Mouse (Mus musculus): ENCODE results near the gene Ticam1. TPM values are rescaled to one million over a fixed set of nuclear protein-coding genes. Genes with fewer than 3 reads are reported as not detected.

The Ticam1 gene
- 3.0 TPM in 2 replicates for polyA plus RNA-seq (2016; fragmentation: Nextera tagmentation; extraction: Ambion mirVana)

DNA sequence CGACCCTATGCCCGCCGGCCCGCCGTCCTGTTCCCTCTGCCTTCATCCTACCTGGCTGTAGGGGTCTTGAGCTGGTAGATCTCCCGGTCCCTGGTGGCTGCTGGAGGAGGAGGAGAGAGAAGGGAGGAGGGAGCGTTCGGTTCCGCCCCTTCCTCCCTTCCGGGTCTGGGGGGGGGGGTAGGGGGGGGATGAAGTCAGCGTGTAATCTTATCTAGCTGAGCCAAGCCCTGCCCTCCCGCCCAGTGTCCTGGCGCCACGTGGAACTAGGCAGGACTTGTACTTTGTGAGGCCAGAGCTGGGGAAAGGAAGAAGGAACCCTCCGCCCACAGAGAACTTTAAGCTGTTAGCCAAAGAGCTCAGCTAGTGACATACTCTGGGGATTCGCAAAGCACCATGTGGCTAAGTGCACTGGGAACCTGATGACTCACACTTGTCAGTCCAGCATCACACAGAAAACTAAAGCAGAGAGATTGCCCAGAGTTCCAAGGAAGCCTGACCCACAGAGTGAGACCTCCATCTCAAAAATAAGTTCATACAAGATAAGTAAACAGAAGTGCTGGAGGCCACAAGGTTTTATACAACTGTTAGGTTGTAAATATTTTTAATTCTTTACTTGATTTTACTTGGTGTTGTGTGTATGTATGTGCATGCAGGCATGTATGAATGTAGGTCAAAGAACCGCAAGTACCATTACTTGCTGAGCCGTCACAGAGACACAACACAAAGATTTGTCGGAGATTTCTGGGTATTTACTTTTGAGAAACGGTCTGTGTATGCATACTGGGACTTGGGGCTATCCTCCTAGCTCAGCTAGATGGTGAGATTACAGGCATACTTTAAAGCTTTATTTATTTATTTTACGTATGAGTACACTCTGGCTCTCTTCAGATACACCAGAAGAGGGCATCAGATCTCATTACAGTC, at the start of gene Ticam1:
TSS of gene Ticam1 (minus strand) at position 144 of the 924 bp plus-strand sequence.
- H3K4me1 ChIP-seq = peaks cover 41% of the 10 kb centered on the region
- 9% methylated on average over 21 of the region's 21 CpGs for WGBS
- peak; percentile 95 for DNase-seq (ENCODE audit: low spot score)
- H3K27ac ChIP-seq = peak within 1 kb of the TSS; percentile 81
- H3K4me3 ChIP-seq = peak within 1 kb of the TSS; percentile 60
- no peaks in the 10 kb centered on the region for H3K9me3 ChIP-seq (replicated peaks)
- H3K36me3 ChIP-seq = peaks cover 48% of the 10 kb centered on the region
- H3K27me3 ChIP-seq (ENCODE audit: low read depth, poor library complexity, severe bottlenecking) = no peaks in the 10 kb centered on the region

DNA sequence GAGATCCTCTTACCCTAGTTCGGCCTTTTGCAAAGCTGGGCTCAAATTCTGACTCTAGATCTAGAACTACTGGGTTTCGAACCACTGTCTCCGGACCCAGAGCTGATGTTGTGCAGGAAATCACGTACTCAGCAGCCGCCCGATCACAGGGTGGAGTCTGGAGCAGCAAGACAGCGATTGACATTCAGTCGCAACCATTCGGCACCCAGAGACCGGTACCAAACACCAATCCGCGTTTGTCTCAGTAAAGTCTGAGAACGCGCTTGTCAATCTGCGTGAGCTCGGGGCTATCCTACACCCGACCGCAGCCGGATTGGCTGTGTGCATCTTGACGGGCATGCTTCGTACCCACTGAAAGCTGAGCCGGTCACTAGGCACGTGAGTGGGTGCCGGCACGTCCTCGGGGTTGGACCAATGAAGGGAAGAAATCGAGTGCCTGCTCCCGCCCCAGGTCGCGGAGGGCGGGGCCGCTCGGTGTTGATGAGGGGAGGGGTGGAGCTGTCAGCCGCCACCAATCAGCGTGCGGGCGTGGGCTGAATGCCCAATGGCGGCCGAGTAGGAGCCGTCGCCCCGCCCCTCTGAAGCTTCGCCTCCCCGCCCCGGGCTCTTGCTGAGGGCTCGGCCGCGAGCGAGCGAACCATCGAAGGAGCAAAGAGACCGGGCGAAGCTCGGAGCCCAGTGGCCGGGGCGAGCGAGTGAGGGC, 49.0 kb upstream of the Ticam1 start, which contains the start of gene Kdm4b:
TSS of gene Kdm4b (plus strand) at position 613 of the 703 bp plus-strand sequence.
- Histone ChIP-seq H3K4me1 (peaks cover 40% of the 10 kb centered on the region), H3K4me3 (peak within 1 kb of the TSS; percentile 86), H3K9me3 (replicated peaks) (no peaks in the 10 kb centered on the region), H3K36me3 (peaks cover 37% of the 10 kb centered on the region), H3K27ac (peak within 1 kb of the TSS; percentile 92), H3K27me3 (ENCODE audit: low read depth, poor library complexity, severe bottlenecking) (no peaks in the 10 kb centered on the region)
- DNase-seq (ENCODE audit: low spot score) = peak; percentile 99
- under 1% methylated on average over 57 of the region's 57 CpGs for WGBS

DNA sequence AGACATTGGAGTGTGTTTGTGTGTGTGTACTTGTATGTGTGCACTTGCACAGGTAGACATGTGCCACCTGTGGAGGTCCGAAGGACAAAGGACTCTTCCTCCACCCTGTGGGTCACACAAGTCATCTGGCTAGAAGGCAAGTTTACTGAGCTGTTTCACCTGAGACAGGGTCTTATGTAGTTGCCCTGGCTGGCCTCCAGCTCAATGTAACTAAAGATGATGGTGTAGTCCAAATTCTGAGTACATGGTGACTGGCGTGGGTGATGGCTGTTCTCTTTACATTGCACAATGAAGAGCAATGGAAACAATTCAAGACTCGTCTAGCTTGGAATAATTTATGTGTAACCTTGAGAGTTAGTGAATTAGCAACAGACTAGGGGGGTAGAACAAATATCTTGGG, 47.8 kb upstream of the Ticam1 start:
- Histone ChIP-seq H3K36me3 (peaks cover 49% of the 10 kb centered on the region), H3K27me3 (ENCODE audit: low read depth, poor library complexity, severe bottlenecking) (no peaks in the 10 kb centered on the region), H3K9me3 (replicated peaks) (no peaks in the 10 kb centered on the region), H3K4me3 (peak overlapping the region; percentile 86; the same call in 1 of the 2 replicates), H3K4me1 (peaks cover 35% of the 10 kb centered on the region), H3K27ac (no peak overlapping the region)
- WGBS = 63% methylated on average over 3 of the region's 3 CpGs
- no peak for DNase-seq (ENCODE audit: low spot score)

- Histone ChIP-seq H3K27ac (no peak overlapping the region), H3K4me3 (no peak overlapping the region), H3K9me3 (replicated peaks) (no peaks in the 10 kb centered on the region), H3K27me3 (ENCODE audit: low read depth, poor library complexity, severe bottlenecking) (no peaks in the 10 kb centered on the region), H3K36me3 (peaks cover 96% of the 10 kb centered on the region), H3K4me1 (peaks cover 38% of the 10 kb centered on the region)
- 92% methylated on average over 15 of the region's 15 CpGs for WGBS
- DNase-seq (ENCODE audit: low spot score) = no peak
Measured at GRCm38 (mm10) chr17:56309191-56309945, 32.8 kb upstream of the Ticam1 start.

GRCm38 (mm10) chr17:56308088-56308487, 31.5 kb upstream of the Ticam1 start:
- Histone ChIP-seq H3K27ac (no peak overlapping the region; the same call in 1 of the 2 replicates), H3K4me3 (0 out of 2 replicates have a peak overlapping the region, but pooled peaks have one; percentile 6), H3K36me3 (peaks cover 86% of the 10 kb centered on the region), H3K4me1 (peaks cover 40% of the 10 kb centered on the region), H3K9me3 (replicated peaks) (no peaks in the 10 kb centered on the region), H3K27me3 (ENCODE audit: low read depth, poor library complexity, severe bottlenecking) (no peaks in the 10 kb centered on the region)
- WGBS = 81% methylated on average over 6 of the region's 6 CpGs
- peak; percentile 54 for DNase-seq (ENCODE audit: low spot score)

- Histone ChIP-seq H3K27me3 (ENCODE audit: low read depth, poor library complexity, severe bottlenecking) (no peaks in the 10 kb centered on the region), H3K27ac (peak overlapping the region; percentile 97), H3K4me3 (peak overlapping the region; percentile 83), H3K36me3 (peaks cover 63% of the 10 kb centered on the region), H3K9me3 (replicated peaks) (no peaks in the 10 kb centered on the region), H3K4me1 (peaks cover 50% of the 10 kb centered on the region)
- WGBS = 75% methylated on average over 8 of the region's 8 CpGs
- DNase-seq (ENCODE audit: low spot score) = no peak
Measured at GRCm38 (mm10) chr17:56305826-56306225, 29.2 kb upstream of the Ticam1 start.

GRCm38 (mm10) chr17:56305156-56305555, 28.6 kb upstream of the Ticam1 start:
- Histone ChIP-seq H3K4me1 (peaks cover 50% of the 10 kb centered on the region), H3K27ac (peak overlapping the region; percentile 97), H3K36me3 (peaks cover 56% of the 10 kb centered on the region), H3K9me3 (replicated peaks) (no peaks in the 10 kb centered on the region), H3K4me3 (peak overlapping the region; percentile 83), H3K27me3 (ENCODE audit: low read depth, poor library complexity, severe bottlenecking) (no peaks in the 10 kb centered on the region)
- WGBS = 37% methylated on average over 9 of the region's 9 CpGs
- DNase-seq (ENCODE audit: low spot score) = no peak

- H3K27ac ChIP-seq = peak overlapping the region; percentile 97
- no peaks in the 10 kb centered on the region for H3K27me3 ChIP-seq (ENCODE audit: low read depth, poor library complexity, severe bottlenecking)
- DNase-seq (ENCODE audit: low spot score) = peak; percentile 48
- H3K4me3 ChIP-seq = peak overlapping the region; percentile 83
- H3K4me1 ChIP-seq = peaks cover 50% of the 10 kb centered on the region
- 10% methylated on average over 11 of the region's 11 CpGs for WGBS
- peaks cover 52% of the 10 kb centered on the region for H3K36me3 ChIP-seq
- no peaks in the 10 kb centered on the region for H3K9me3 ChIP-seq (replicated peaks)
Measured at GRCm38 (mm10) chr17:56304718-56305117, 28.1 kb upstream of the Ticam1 start.

- H3K4me3 ChIP-seq = peak overlapping the region; percentile 83
- H3K36me3 ChIP-seq = peaks cover 45% of the 10 kb centered on the region
- H3K27ac ChIP-seq = peak overlapping the region; percentile 97
- H3K9me3 ChIP-seq (replicated peaks) = no peaks in the 10 kb centered on the region
- H3K27me3 ChIP-seq (ENCODE audit: low read depth, poor library complexity, severe bottlenecking) = no peaks in the 10 kb centered on the region
- peaks cover 50% of the 10 kb centered on the region for H3K4me1 ChIP-seq
- WGBS = under 1% methylated on average over 68 of the region's 68 CpGs
- DNase-seq (ENCODE audit: low spot score) = peak; percentile 97
Measured at GRCm38 (mm10) chr17:56303847-56304586, 27.4 kb upstream of the Ticam1 start.

DNA sequence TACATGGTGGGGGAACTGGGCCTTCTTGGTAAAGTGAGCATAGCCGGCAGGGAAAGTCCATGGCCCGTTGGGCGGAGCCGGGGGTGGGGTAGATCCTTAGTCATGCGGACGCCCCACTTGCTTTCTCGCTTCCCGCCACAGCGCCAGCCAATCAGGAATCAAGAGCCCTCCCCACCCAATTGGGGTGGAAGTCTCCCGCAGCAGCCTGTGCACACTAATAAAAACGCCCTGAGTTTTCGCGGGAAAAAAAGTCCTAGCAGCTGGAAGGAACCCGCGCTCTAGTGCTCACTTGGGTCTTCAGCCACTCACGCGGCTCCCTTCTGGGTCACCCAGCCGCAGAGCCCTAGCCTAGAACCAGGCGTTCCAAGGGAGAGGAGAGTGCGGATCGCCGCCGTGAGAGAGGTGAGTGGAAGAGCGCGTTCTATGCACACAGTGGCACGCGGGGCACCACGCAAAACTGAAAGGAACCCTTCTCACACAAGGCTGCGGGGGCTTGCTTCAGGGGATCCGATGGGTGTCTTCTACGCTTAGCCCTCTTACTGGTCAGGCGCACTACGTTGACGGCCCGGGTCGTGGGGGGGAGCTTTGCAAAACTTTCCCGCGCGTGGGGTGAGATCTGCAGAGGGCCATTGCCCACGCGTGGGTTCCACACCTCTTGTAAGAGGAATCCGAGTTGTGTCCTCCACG, 26.7 kb upstream of the Ticam1 start, which contains the start of gene Uhrf1:
TSS of gene Uhrf1 (plus strand) at position 162 of the 687 bp plus-strand sequence.
- H3K27me3 ChIP-seq (ENCODE audit: low read depth, poor library complexity, severe bottlenecking) = no peaks in the 10 kb centered on the region
- H3K4me1 ChIP-seq = peaks cover 50% of the 10 kb centered on the region
- peak within 1 kb of the TSS; percentile 83 for H3K4me3 ChIP-seq
- DNase-seq (ENCODE audit: low spot score) = peak; percentile 93
- peak within 1 kb of the TSS; percentile 97 for H3K27ac ChIP-seq
- H3K36me3 ChIP-seq = peaks cover 38% of the 10 kb centered on the region
- no peaks in the 10 kb centered on the region for H3K9me3 ChIP-seq (replicated peaks)
- under 1% methylated on average over 43 of the region's 43 CpGs for whole genome bisulfite sequencing

GRCm38 (mm10) chr17:56302363-56302996, 25.9 kb upstream of the Ticam1 start:
- peak overlapping the region; percentile 97 for H3K27ac ChIP-seq
- H3K4me1 ChIP-seq = peaks cover 42% of the 10 kb centered on the region
- peak; percentile 71 for DNase-seq (ENCODE audit: low spot score)
- no peaks in the 10 kb centered on the region for H3K27me3 ChIP-seq (ENCODE audit: low read depth, poor library complexity, severe bottlenecking)
- WGBS = 34% methylated on average over 13 of the region's 13 CpGs
- peak overlapping the region; percentile 83 for H3K4me3 ChIP-seq
- peaks cover 30% of the 10 kb centered on the region for H3K36me3 ChIP-seq
- no peaks in the 10 kb centered on the region for H3K9me3 ChIP-seq (replicated peaks)
